Mouse (Mus musculus) limb, embryonic 14.5 days (tissue): Measurements from ENCODE around the gene Nhej1. TPM values are rescaled to one million over a fixed set of nuclear protein-coding genes. Genes with fewer than 3 reads are reported as not detected.

Source experiments
- ATAC-seq: fragments of 200-750 bp; cut with Nextera tagmentation; 2 replicates; pipeline ENCODE4 v1.8.0; 2017; ENCODE audit warnings: low read depth, moderate number of reproducible peaks, moderate TSS enrichment; ENCODE audit not compliant: low FRiP score
- DNase-seq: peaks from one replicate; pipeline ENCODE4 v3.0.0-alpha.2; 2015; ENCODE audit warnings: low spot score
- H3K27ac ChIP-seq: fragments of 300-500 bp; sonication (generic); replicated peaks from 2 replicates; pipeline ENCODE4 v1.5.1; 2014; ENCODE audit warnings: low read depth, mild to moderate bottlenecking, low read length, moderate library complexity, mixed read lengths
- H3K27me3 ChIP-seq: fragments of 300-500 bp; sonication (generic); 2 replicates; pipeline ENCODE4 v1.6.1; 2014; ENCODE audit warnings: low read length, mixed read lengths; ENCODE audit not compliant: control insufficient read depth, insufficient read depth
- H3K36me3 ChIP-seq: fragments of 300-500 bp; sonication (generic); 2 replicates; pipeline ENCODE4 v1.6.1; 2014; ENCODE audit warnings: mild to moderate bottlenecking, low read length, moderate library complexity, mixed read lengths; ENCODE audit not compliant: control insufficient read depth, insufficient read depth
- H3K4me1 ChIP-seq: fragments of 300-500 bp; sonication (generic); 2 replicates; pipeline ENCODE4 v1.6.1; 2014; ENCODE audit warnings: antibody characterized with exemption, low read length, mixed read lengths; ENCODE audit not compliant: control insufficient read depth, insufficient read depth
- H3K4me2 ChIP-seq: fragments of 300-500 bp; sonication (generic); replicated peaks from 2 replicates; pipeline ENCODE4 v1.6.1; 2014; ENCODE audit warnings: low read depth, mild to moderate bottlenecking, low read length, moderate library complexity; ENCODE audit not compliant: severe bottlenecking
- H3K4me3 ChIP-seq: fragments of 300-500 bp; sonication (generic); replicated peaks from 2 replicates; pipeline ENCODE4 v1.5.1; 2014; ENCODE audit warnings: low read length
- H3K9ac ChIP-seq: fragments of 300-500 bp; sonication (generic); 2 replicates; pipeline ENCODE4 v1.6.1; 2014; ENCODE audit warnings: mild to moderate bottlenecking, low read depth, low read length, moderate library complexity; ENCODE audit not compliant: severe bottlenecking
- H3K9me3 ChIP-seq: fragments of 300-500 bp; sonication (generic); 2 replicates; pipeline ENCODE4 v1.6.1; 2016; ENCODE audit warnings: low read length; ENCODE audit not compliant: control insufficient read depth
- POLR2A ChIP-seq: fragments of 200-500 bp; IDR thresholded peaks from 2 replicates; pipeline ENCODE4 v1.8.0; 2012; ENCODE audit warnings: inconsistent platforms, mild to moderate bottlenecking, moderate library complexity, borderline replicate concordance; ENCODE audit not compliant: insufficient read depth, insufficient read length; ENCODE audit errors: extremely low read depth
- WGBS: fragments of 180-500 bp; shearing (Covaris S2); extraction: QIAGEN DNeasy Blood & Tissue Kit; methylation state at CpG from one replicate; pipeline ENCODE4 v1.1.7; 2014; 5-methylcytosine and 5-hydroxymethylcytosine counted together
- polyA plus RNA-seq, 2 experiments: library from polyadenylated mRNA; depleted of rRNA in 1 of 2; stranded (reverse) in 1 of 2; unstranded in 1 of 2; fragments of >200 nt; fragmentation: Nextera tagmentation in 1 of 2; extraction: Ambion mirVana in 1 of 2; gene quantifications; 2 replicates each; pipeline versions ENCODE4 v1.2.1 to v1.2.3; 2012 to 2014

Nhej1 gene
- polyA plus RNA-seq, 2 experiments, result 4.8 to 7.8 TPM

- no peak overlapping the region for H3K4me2 ChIP-seq
- H3K27ac ChIP-seq, result no peak overlapping the region
- H3K36me3 ChIP-seq, result no peaks in the 10 kb centered on the region
- TF ChIP-seq POLR2A, result no peak
- no peaks in the 10 kb centered on the region for H3K9me3 ChIP-seq
- no peak overlapping the region for H3K4me3 ChIP-seq
- ATAC-seq (no peak), DNase-seq (no peak)
- WGBS, result 79% methylated on average over 6 of the region's 6 CpGs
- H3K9ac ChIP-seq, result no peak overlapping the region
- no peaks in the 10 kb centered on the region for H3K4me1 ChIP-seq
- no peaks in the 10 kb centered on the region for H3K27me3 ChIP-seq
These were observed 151.4 kb downstream of the Nhej1 start for GRCm38 (mm10) chr1:74973590-74973989.

- Histone ChIP-seq H3K9ac (no peak overlapping the region), H3K27me3 (no peaks in the 10 kb centered on the region), H3K27ac (no peak overlapping the region), H3K4me2 (no peak overlapping the region), H3K36me3 (no peaks in the 10 kb centered on the region), H3K9me3 (no peaks in the 10 kb centered on the region), H3K4me3 (no peak overlapping the region), H3K4me1 (no peaks in the 10 kb centered on the region)
- 56% methylated on average over 4 of the region's 4 CpGs for WGBS
- DNase-seq (no peak), ATAC-seq (no peak)
- no peak for TF ChIP-seq POLR2A
These were observed 153.5 kb downstream of the Nhej1 start for GRCm38 (mm10) chr1:74971353-74972050.

GRCm38 (mm10) chr1:74967962-74968580 lies 156.9 kb downstream of the Nhej1 start:
- no peaks in the 10 kb centered on the region for H3K9me3 ChIP-seq
- no peak overlapping the region for H3K9ac ChIP-seq
- ATAC-seq (no peak), DNase-seq (no peak)
- WGBS, result 68% methylated on average over 8 of the region's 8 CpGs
- H3K4me2 ChIP-seq, result no peak overlapping the region
- H3K4me3 ChIP-seq, result no peak overlapping the region
- no peaks in the 10 kb centered on the region for H3K27me3 ChIP-seq
- no peak for TF ChIP-seq POLR2A
- H3K36me3 ChIP-seq, result no peaks in the 10 kb centered on the region
- no peak overlapping the region for H3K27ac ChIP-seq
- H3K4me1 ChIP-seq, result peaks cover 8% of the 10 kb centered on the region

GRCm38 (mm10) chr1:74964494-74965215 lies 160.3 kb downstream of the Nhej1 start:
- WGBS, result 4% methylated on average over 16 of the region's 16 CpGs
- ATAC-seq (peak; percentile 82), DNase-seq (peak; percentile 91)
- Histone ChIP-seq H3K36me3 (no peaks in the 10 kb centered on the region), H3K9ac (peak overlapping the region; percentile 29; the same call in 1 of the 2 replicates), H3K4me2 (peak overlapping the region; percentile 48), H3K27me3 (0 out of 2 replicates have a peak, but pooled peaks cover 3% of the 10 kb centered on the region), H3K27ac (peak overlapping the region; percentile 33), H3K4me3 (peak overlapping the region; percentile 12), H3K4me1 (peaks cover 8% of the 10 kb centered on the region), H3K9me3 (no peaks in the 10 kb centered on the region)
- no peak for TF ChIP-seq POLR2A

GRCm38 (mm10) chr1:74962853-74963227 lies 162.2 kb downstream of the Nhej1 start:
- no peak overlapping the region for H3K9ac ChIP-seq
- H3K4me2 ChIP-seq, result no peak overlapping the region
- H3K4me3 ChIP-seq, result no peak overlapping the region
- no peak for TF ChIP-seq POLR2A
- 0 out of 2 replicates have a peak, but pooled peaks cover 3% of the 10 kb centered on the region for H3K27me3 ChIP-seq
- H3K4me1 ChIP-seq, result peaks cover 8% of the 10 kb centered on the region
- no peak overlapping the region for H3K27ac ChIP-seq
- no peaks in the 10 kb centered on the region for H3K36me3 ChIP-seq
- 86% methylated on average over 5 of the region's 5 CpGs for WGBS
- no peak for DNase-seq
- ATAC-seq, result no peak
- no peaks in the 10 kb centered on the region for H3K9me3 ChIP-seq
